Comparison of ENCODE assay signal across 31 mouse cellular contexts in the genomic region with DNA sequence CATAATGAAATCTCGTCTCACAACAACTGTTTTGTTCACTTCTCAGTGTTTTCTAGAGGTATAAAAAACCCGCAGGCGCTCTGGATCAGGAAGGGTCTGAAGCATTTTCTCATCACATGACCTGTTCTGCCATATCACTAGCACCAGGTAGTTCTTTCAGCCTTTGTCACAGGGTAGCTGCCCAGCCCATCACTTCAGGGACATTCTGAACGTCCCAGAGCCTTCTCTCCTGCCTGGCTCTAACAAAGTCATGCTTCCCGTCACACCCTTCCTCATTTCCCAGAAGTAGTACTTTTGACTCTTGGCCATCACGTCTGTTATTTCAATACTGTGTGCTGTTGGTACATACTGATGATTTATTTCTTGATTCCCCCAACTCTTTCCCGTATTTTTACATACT. TPM values are rescaled to one million over a fixed set of nuclear protein-coding genes. Genes with fewer than 3 reads are reported as not detected.
"Had no signal": no experiment of that assay in that cellular context is flagged by ENCODE, and none has a peak within 500 bp of the region (broad histone marks: within the 10 kb centered on the region; RNA-seq: fewer than 3 reads in every experiment).

No protein-coding gene starts in this region.

- H3K27me3 ChIP-seq: heart, embryonic 12.5 days; hindbrain, embryonic 12.5 days; intestine, embryonic 15.5 days; limb, embryonic 12.5 days; liver, embryonic 13.5 days; liver, embryonic 15.5 days had no signal

- H3K4me3 ChIP-seq: heart, embryonic 12.5 days; hindbrain, embryonic 10.5 days; hindbrain, embryonic 12.5 days; intestine, embryonic 15.5 days; left cerebral cortex, adult 2 months; limb, embryonic 10.5 days; limb, embryonic 12.5 days; liver, embryonic 13.5 days; liver, embryonic 15.5 days had no signal

- H3K9ac ChIP-seq: heart, embryonic 12.5 days; hindbrain, embryonic 12.5 days; hindbrain, embryonic 14.5 days; intestine, embryonic 15.5 days; limb, embryonic 12.5 days; liver, embryonic 13.5 days; liver, embryonic 15.5 days; liver, postnatal 0 days had no signal

- H3K27ac ChIP-seq: hindbrain, embryonic 10.5 days; hindbrain, embryonic 12.5 days; hindbrain, embryonic 14.5 days; intestine, embryonic 15.5 days; left cerebral cortex, adult 2 months; limb, embryonic 10.5 days; limb, embryonic 12.5 days; liver, embryonic 13.5 days; liver, embryonic 15.5 days had no signal

- ATAC-seq: forebrain, embryonic 16.5 days; hindbrain, embryonic 16.5 days; inflammation-experienced regulatory T-cells, adult 6 months; intestine, embryonic 15.5 days; intestine, postnatal 0 days; liver, postnatal 0 days had no signal

- H3K4me1 ChIP-seq: heart, embryonic 12.5 days; hindbrain, embryonic 10.5 days; hindbrain, embryonic 12.5 days; intestine, embryonic 15.5 days; limb, embryonic 10.5 days; limb, embryonic 12.5 days had no signal

- DNase-seq: gastrocnemius, postnatal 10 days; gastrocnemius, postnatal 25 days; heart, postnatal 10 days; heart, postnatal 36 days; kidney, adult 18-20 months; kidney, adult 8-10 months; kidney, postnatal 10 days; kidney, postnatal 25 days; kidney, postnatal 4 days; layer of hippocampus, adult 9-11 months; liver; liver, embryonic 13.5 days; liver, postnatal 0 days had no signal

- H3K9me3 ChIP-seq: heart, embryonic 12.5 days; hindbrain, embryonic 10.5 days; hindbrain, embryonic 12.5 days; intestine, embryonic 15.5 days; limb, embryonic 10.5 days; limb, embryonic 12.5 days; liver, embryonic 13.5 days; liver, embryonic 15.5 days had no signal

- H3K4me2 ChIP-seq: heart, embryonic 12.5 days; hindbrain, embryonic 12.5 days; hindbrain, embryonic 14.5 days; intestine, embryonic 15.5 days; limb, embryonic 12.5 days; liver, embryonic 11.5 days; liver, embryonic 13.5 days; liver, embryonic 15.5 days had no signal

RNA-seq across cellular contexts. Expression of a gene that starts 21.0 kb away (rescaled TPM):
- total RNA-seq: gastrocnemius, postnatal 10 days; gastrocnemius, postnatal 25 days; gastrocnemius, postnatal 4 days; granulocyte monocyte progenitor cell, adult 5-6 weeks; heart, postnatal 10 days; heart, postnatal 36 days had no signal
- polyA plus RNA-seq: heart, embryonic 14.5 days; inflammation-experienced regulatory T-cells, adult 6 months; intestine, embryonic 15.5 days; intestine, postnatal 0 days; kidney, embryonic 14.5 days; limb, embryonic 12.5 days; liver, embryonic 13.5 days; liver, embryonic 15.5 days had no signal

RNA-seq across cellular contexts. Expression of a gene that starts 58.2 kb away (rescaled TPM):
- polyA plus RNA-seq: inflammation-experienced regulatory T-cells, adult 6 months had no signal
